ENCODE assay signal across 9 mouse cellular contexts in genomic region chr2:154648086-154648485, GRCm38 (mm10). TPM values are rescaled to one million over a fixed set of nuclear protein-coding genes. Genes with fewer than 3 reads are reported as not detected.
DNase-seq lines count a peak whose midpoint lies in the region; ATAC-seq lines count a peak whose summit lies in the region.
"Had no signal": no experiment of that assay in that cellular context is flagged by ENCODE, and none has a peak within 500 bp of the region (broad histone marks: within the 10 kb centered on the region; RNA-seq: fewer than 3 reads in every experiment).

No protein-coding gene starts in this region.

- 35% methylated on average over 3 of the region's 3 CpGs for WGBS in limb, embryonic 11.5 days

- H3K4me2 ChIP-seq in limb, embryonic 11.5 days (ENCODE audit: low read depth, severe bottlenecking), result no peak overlapping the region
- H3K4me2 ChIP-seq: heart, embryonic 13.5 days had no signal

- no peaks in the 10 kb centered on the region; the same call in 1 of the 2 replicates for H3K36me3 ChIP-seq in limb, embryonic 11.5 days (ENCODE audit: control insufficient read depth, insufficient read depth, low read length)

- no peak overlapping the region for H3K9ac ChIP-seq in limb, embryonic 11.5 days (ENCODE audit: low read length)
- H3K9ac ChIP-seq: heart, embryonic 13.5 days had no signal

- H3K4me3 ChIP-seq in limb, embryonic 11.5 days (ENCODE audit: low read depth, low read length), result no peak overlapping the region
- H3K4me3 ChIP-seq: heart, embryonic 13.5 days had no signal

- no peak overlapping the region for H3K27ac ChIP-seq in limb, embryonic 11.5 days (replicated peaks; ENCODE audit: low read depth, low read length)
- H3K27ac ChIP-seq: heart, embryonic 13.5 days had no signal

- no peaks in the 10 kb centered on the region for H3K9me3 ChIP-seq in limb, embryonic 11.5 days (ENCODE audit: control insufficient read depth, low read length)
- H3K9me3 ChIP-seq: heart, embryonic 13.5 days had no signal

- intact Hi-C loops in left cerebral cortex, postnatal 4 days (cut with DNase I), result loop anchor here (5.0 kb wide), 1 partner anchor 209 kb away; no protein-coding TSS in a partner anchor
- intact Hi-C loops in gastrocnemius, postnatal 36 days (cut with DNase I), result loop anchor here (5.0 kb wide), 1 partner anchor 294 kb away; no protein-coding TSS in a partner anchor

- DNase-seq in left cerebral cortex, postnatal 4 days, result peak; percentile 24
- DNase-seq in left cerebral cortex, adult 18-20 months (ENCODE audit: low spot score in 2 of 2), result no peak
- peak; percentile 36 for DNase-seq in NIH3T3 (ENCODE audit: low read depth)
- peak; percentile 53 for DNase-seq in brain, adult 2 months (ENCODE audit: low read depth, low spot score)
- peak; percentile 54 for DNase-seq in limb, embryonic 11.5 days (ENCODE audit: low spot score)
- DNase-seq in right cerebral cortex, adult 2 months (ENCODE audit: low spot score in 2 of 2), result no peak
- DNase-seq in gastrocnemius, postnatal 36 days, result no peak
- DNase-seq in gastrocnemius, postnatal 10 days, result no peak

- no peaks in the 10 kb centered on the region for H3K27me3 ChIP-seq in limb, embryonic 11.5 days (ENCODE audit: control insufficient read depth, insufficient read depth, low read length)
- H3K27me3 ChIP-seq: heart, embryonic 13.5 days had no signal

- no peak for ATAC-seq in limb, embryonic 11.5 days (ENCODE audit: insufficient number of reproducible peaks, low FRiP score, low TSS enrichment, low read depth)

- H3K4me1 ChIP-seq in limb, embryonic 11.5 days (ENCODE audit: control insufficient read depth, insufficient read depth, low read length), result no peaks in the 10 kb centered on the region
- H3K4me1 ChIP-seq: heart, embryonic 13.5 days had no signal

RNA-seq across cellular contexts. Expression of gene Chmp4b, which starts 3.4 kb away (rescaled TPM):
- 100 to 1,000 TPM; 182 to 201 TPM for total RNA-seq in left cerebral cortex, postnatal 4 days (2021)
- 100 to 1,000 TPM; 222 to 229 TPM for total RNA-seq in left cerebral cortex, adult 18-20 months (2021)
- polyA plus RNA-seq in limb, embryonic 11.5 days (2014; fragmentation: Nextera tagmentation; extraction: Ambion mirVana), result 12.8 and 13.7 TPM in 2 replicates
- 100 to 1,000 TPM; 102 to 107 TPM for total RNA-seq in gastrocnemius, postnatal 36 days (2021)
- 100 to 1,000 TPM; 104 to 110 TPM for total RNA-seq in gastrocnemius, postnatal 10 days (2021)

RNA-seq across cellular contexts. Expression of gene 4930519P11Rik, which starts 34.8 kb away (rescaled TPM):
- total RNA-seq in left cerebral cortex, postnatal 4 days (2021), result not detected
- total RNA-seq in left cerebral cortex, adult 18-20 months (2021), result not detected
- polyA plus RNA-seq in limb, embryonic 11.5 days (2014; fragmentation: Nextera tagmentation; extraction: Ambion mirVana), result 0.43 and 0.67 TPM in 2 replicates
- total RNA-seq in gastrocnemius, postnatal 36 days (2021), result not detected
- total RNA-seq in gastrocnemius, postnatal 10 days (2021), result not detected
- polyA plus RNA-seq: heart, embryonic 13.5 days had no signal

RNA-seq across cellular contexts. Expression of gene Zfp341, which starts 35.0 kb away (rescaled TPM):
- 10 to 100 TPM; 17.5 to 18.2 TPM for total RNA-seq in left cerebral cortex, postnatal 4 days (2021)
- 10 to 100 TPM; 11.0 to 11.4 TPM for total RNA-seq in left cerebral cortex, adult 18-20 months (2021)
- 0.91 and 1.2 TPM in 2 replicates for polyA plus RNA-seq in limb, embryonic 11.5 days (2014; fragmentation: Nextera tagmentation; extraction: Ambion mirVana)
- 1 to 10 TPM; 2.2 to 2.3 TPM for total RNA-seq in gastrocnemius, postnatal 36 days (2021)
- total RNA-seq in gastrocnemius, postnatal 10 days (2021), result 1 to 10 TPM; 1.8 to 2.3 TPM

RNA-seq across cellular contexts. Expression of gene Pxmp4, which starts 44.6 kb away (rescaled TPM):
- total RNA-seq in left cerebral cortex, postnatal 4 days (2021), result 10 to 100 TPM; 11.8 to 12.2 TPM
- 10 to 100 TPM in 1 of 2 experiments, 1 to 10 TPM in 1; 9.5 to 12.3 TPM for total RNA-seq in left cerebral cortex, adult 18-20 months (2021)
- polyA plus RNA-seq in limb, embryonic 11.5 days (2014; fragmentation: Nextera tagmentation; extraction: Ambion mirVana), result 13.5 and 15.9 TPM in 2 replicates
- total RNA-seq in gastrocnemius, postnatal 36 days (2021), result 10 to 100 TPM; 10.8 to 11.8 TPM
- 10 to 100 TPM; 15.1 to 16.1 TPM for total RNA-seq in gastrocnemius, postnatal 10 days (2021)

Comparison
In these comparisons a context has a peak if more than half of its experiments do, and no peak if none do; other contexts are left out.
1. DNase-seq: peak in left cerebral cortex, postnatal 4 days (single experiment), NIH3T3 (single experiment), brain, adult 2 months (single experiment) and limb, embryonic 11.5 days (single experiment); none in left cerebral cortex, adult 18-20 months (0 of 2), right cerebral cortex, adult 2 months (0 of 2), gastrocnemius, postnatal 36 days (0 of 2) and gastrocnemius, postnatal 10 days (single experiment).